Mouse (Mus musculus) forebrain, postnatal 0 days (tissue): Measurements from ENCODE around the gene Ppfia3. TPM values are rescaled to one million over a fixed set of nuclear protein-coding genes. Genes with fewer than 3 reads are reported as not detected.

Source experiments
- ATAC-seq: fragments of 200-750 bp; cut with Nextera tagmentation; 2 replicates; pipeline ENCODE4 v1.8.0; 2017; ENCODE audit warnings: mild to moderate bottlenecking, moderate library complexity
- DNase-seq: peaks from one replicate; pipeline ENCODE4 v3.0.0-alpha.2; 2015
- H3K27ac ChIP-seq: fragments of 300-500 bp; sonication (generic); 2 replicates; pipeline ENCODE4 v1.5.1; 2014; ENCODE audit warnings: low read depth, mild to moderate bottlenecking, antibody characterized with exemption, low read length, moderate library complexity, mixed read lengths
- H3K27me3 ChIP-seq: fragments of 300-500 bp; sonication (generic); 2 replicates; pipeline ENCODE4 v1.6.1; 2014; ENCODE audit warnings: mild to moderate bottlenecking, low read length, mixed read lengths; ENCODE audit not compliant: insufficient read depth
- H3K36me3 ChIP-seq: fragments of 300-500 bp; sonication (generic); 2 replicates; pipeline ENCODE4 v1.6.1; 2014; ENCODE audit warnings: mild to moderate bottlenecking, moderate library complexity; ENCODE audit not compliant: insufficient read depth
- H3K4me1 ChIP-seq: fragments of 300-500 bp; sonication (generic); 2 replicates; pipeline ENCODE4 v1.6.1; 2014; ENCODE audit warnings: antibody characterized with exemption; ENCODE audit not compliant: insufficient read depth
- H3K4me2 ChIP-seq: fragments of 300-500 bp; sonication (generic); 2 replicates; pipeline ENCODE4 v1.6.1; 2014; ENCODE audit warnings: low read depth, mild to moderate bottlenecking, moderate library complexity
- H3K4me3 ChIP-seq: fragments of 300-500 bp; sonication (generic); 2 replicates; pipeline ENCODE4 v1.5.1; 2014; ENCODE audit warnings: low read depth, low read length, mixed read lengths
- H3K9ac ChIP-seq: fragments of 300-500 bp; sonication (generic); 2 replicates; pipeline ENCODE4 v1.6.1; 2014; ENCODE audit warnings: mild to moderate bottlenecking
- H3K9me3 ChIP-seq: fragments of 300-500 bp; sonication (generic); 2 replicates; pipeline ENCODE4 v1.6.1; 2016; ENCODE audit warnings: low read length
- CTCF ChIP-seq: sonication (generic); IDR thresholded peaks from 2 replicates; pipeline ENCODE4 v1.5.1; 2016; ENCODE audit warnings: antibody characterized with exemption, control low read depth, low read depth
- WGBS: fragments of 180-500 bp; shearing (Covaris S2); extraction: QIAGEN DNeasy Blood & Tissue Kit; methylation state at CpG from one replicate; pipeline ENCODE4 v1.1.7; 2014; 5-methylcytosine and 5-hydroxymethylcytosine counted together
- polyA plus RNA-seq: library from polyadenylated mRNA; unstranded; fragments of >200 nt; fragmentation: Nextera tagmentation; extraction: Ambion mirVana; gene quantifications from 2 replicates; pipeline ENCODE4 v1.2.1, GENCODE M21; 2015
- total RNA-seq: library from RNA; depleted of rRNA; stranded (reverse); fragments of >200 nt; gene quantifications from 2 replicates; pipeline ENCODE4 v1.2.3, GENCODE M21; 2014

The Ppfia3 gene
- total and polyA plus RNA-seq, 2 experiments from 2014 or later: 26.0 to 81.0 TPM

- Histone ChIP-seq H3K4me2 (no peak overlapping the region), H3K27me3 (no peaks in the 10 kb centered on the region), H3K9ac (no peak overlapping the region), H3K4me1 (no peaks in the 10 kb centered on the region), H3K36me3 (peaks cover 11% of the 10 kb centered on the region), H3K27ac (no peak overlapping the region), H3K4me3 (no peak overlapping the region), H3K9me3 (no peaks in the 10 kb centered on the region)
- ATAC-seq: no peak
- 23% methylated on average over 10 of the region's 10 CpGs for WGBS
- no peak for DNase-seq
- no peak for TF ChIP-seq CTCF
Observed at GRCm38 (mm10) chr7:45312686-45313453, 53.9 kb downstream of the Ppfia3 start.

DNA sequence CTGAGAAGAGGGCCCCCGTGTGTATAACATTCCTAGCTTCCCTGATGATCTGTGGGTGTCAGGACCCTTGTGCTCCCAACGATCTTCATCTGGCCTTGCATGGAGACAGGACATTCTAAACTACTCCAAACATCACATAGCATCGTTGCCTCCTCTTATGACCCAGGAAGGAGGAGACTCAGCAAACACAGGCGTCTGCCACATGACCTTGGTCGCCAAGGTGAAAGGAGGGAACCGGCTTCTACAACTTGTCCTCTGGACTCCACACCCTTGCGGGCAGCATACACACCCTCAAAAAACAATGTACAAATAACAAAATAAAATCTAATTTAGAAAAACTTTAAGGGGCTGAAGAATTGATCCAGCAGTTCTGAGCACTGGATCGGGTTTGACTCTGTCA is 54.8 kb downstream of the Ppfia3 start:
- peaks cover 9% of the 10 kb centered on the region for H3K36me3 ChIP-seq
- no peaks in the 10 kb centered on the region for H3K4me1 ChIP-seq

GRCm38 (mm10) chr7:45309455-45309854 is 57.4 kb downstream of the Ppfia3 start:
- Histone ChIP-seq H3K4me3 (no peak overlapping the region), H3K9ac (no peak overlapping the region), H3K4me1 (no peaks in the 10 kb centered on the region), H3K27ac (no peak overlapping the region), H3K4me2 (no peak overlapping the region), H3K27me3 (no peaks in the 10 kb centered on the region), H3K36me3 (no peaks in the 10 kb centered on the region), H3K9me3 (no peaks in the 10 kb centered on the region)
- 8% methylated on average over 9 of the region's 9 CpGs for WGBS
- TF ChIP-seq CTCF: peak; percentile 62
- DNase-seq: peak; percentile 47
- no peak for ATAC-seq

More for the DNA sequence above, 54.8 kb downstream of the Ppfia3 start:
- Histone ChIP-seq H3K27ac (no peak overlapping the region), H3K9ac (no peak overlapping the region), H3K27me3 (no peaks in the 10 kb centered on the region), H3K9me3 (no peaks in the 10 kb centered on the region), H3K4me3 (no peak overlapping the region), H3K4me2 (no peak overlapping the region)
- DNase-seq (no peak), ATAC-seq (no peak)
- 75% methylated on average over 8 of the region's 8 CpGs for WGBS
- no peak for TF ChIP-seq CTCF

DNA sequence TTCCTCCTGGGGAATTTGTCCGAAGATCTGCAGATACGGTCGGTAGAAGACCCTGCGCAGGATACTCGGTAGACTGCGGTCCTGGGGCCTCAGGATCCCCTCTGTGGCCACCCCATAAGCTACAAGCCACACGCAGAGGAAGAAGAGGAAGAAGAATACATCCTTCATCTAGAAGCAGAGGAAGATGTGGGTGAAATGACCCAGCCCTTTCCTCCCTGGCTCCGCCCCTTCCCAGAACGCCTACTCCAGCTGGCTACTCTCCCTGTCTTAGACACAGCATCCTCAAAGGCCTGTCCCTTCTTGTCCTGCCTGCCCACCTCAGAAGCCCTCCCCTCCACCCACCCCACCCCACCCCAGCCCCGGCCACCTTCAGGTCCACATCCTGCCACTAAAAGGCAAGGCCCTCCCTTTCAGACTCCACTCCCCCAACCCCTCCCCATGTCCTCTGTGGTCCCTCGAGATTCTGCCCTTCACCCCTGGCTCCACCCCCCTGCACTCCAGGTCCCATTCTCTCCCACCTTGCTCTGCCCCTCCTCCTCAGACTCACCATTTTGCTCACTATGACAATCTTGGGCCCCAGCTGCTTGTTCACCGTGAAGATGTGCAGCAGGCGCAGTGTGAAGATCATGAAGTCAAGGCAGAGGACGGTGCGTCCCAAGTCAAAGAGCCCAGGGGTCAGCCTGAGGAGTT is 58.1 kb downstream of the Ppfia3 start:
- DNase-seq: no peak
- H3K9ac ChIP-seq: no peak overlapping the region
- H3K4me1 ChIP-seq: no peaks in the 10 kb centered on the region

DNA sequence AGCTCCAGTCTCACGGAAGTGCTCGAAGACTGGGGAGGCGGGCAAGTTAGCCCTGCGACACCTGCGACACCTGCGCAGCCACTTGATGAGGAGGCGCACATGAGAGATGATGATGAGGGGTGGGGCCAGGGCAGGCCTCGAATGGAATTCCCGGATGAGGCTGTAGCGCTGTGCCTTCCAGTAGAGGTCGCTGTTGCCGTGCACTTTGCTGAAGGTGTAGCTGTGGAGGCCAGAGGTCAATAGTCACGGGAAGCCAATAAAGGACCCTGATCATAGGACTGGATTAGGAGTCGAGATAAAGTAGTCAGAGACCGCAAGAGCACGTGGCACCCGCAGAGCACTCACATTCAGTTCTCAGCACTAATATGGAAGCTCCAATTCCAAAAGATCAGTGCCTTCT is 61.5 kb downstream of the Ppfia3 start:
- H3K27me3 ChIP-seq: no peaks in the 10 kb centered on the region
- peaks cover 3% of the 10 kb centered on the region; the same call in 1 of the 2 replicates for H3K4me1 ChIP-seq
- ATAC-seq (peak; percentile 66), DNase-seq (peak; percentile 74)
- H3K9me3 ChIP-seq: no peaks in the 10 kb centered on the region
- H3K36me3 ChIP-seq: 0 out of 2 replicates have a peak, but pooled peaks cover 8% of the 10 kb centered on the region
- peak overlapping the region; percentile 38 for H3K4me2 ChIP-seq
- H3K27ac ChIP-seq: no peak overlapping the region
- WGBS: 6% methylated on average over 17 of the region's 17 CpGs
- H3K4me3 ChIP-seq: peak overlapping the region; percentile 24
- TF ChIP-seq CTCF: peak; percentile 84
- H3K9ac ChIP-seq: no peak overlapping the region

More for the DNA sequence above, 58.1 kb downstream of the Ppfia3 start:
- H3K4me2 ChIP-seq: no peak overlapping the region
- 0 out of 2 replicates have a peak, but pooled peaks cover 3% of the 10 kb centered on the region for H3K36me3 ChIP-seq
- TF ChIP-seq CTCF: no peak
- WGBS: 68% methylated on average over 15 of the region's 15 CpGs
- no peak overlapping the region for H3K4me3 ChIP-seq
- H3K27me3 ChIP-seq: no peaks in the 10 kb centered on the region
- no peaks in the 10 kb centered on the region for H3K9me3 ChIP-seq
- no peak for ATAC-seq
- no peak overlapping the region for H3K27ac ChIP-seq

DNA sequence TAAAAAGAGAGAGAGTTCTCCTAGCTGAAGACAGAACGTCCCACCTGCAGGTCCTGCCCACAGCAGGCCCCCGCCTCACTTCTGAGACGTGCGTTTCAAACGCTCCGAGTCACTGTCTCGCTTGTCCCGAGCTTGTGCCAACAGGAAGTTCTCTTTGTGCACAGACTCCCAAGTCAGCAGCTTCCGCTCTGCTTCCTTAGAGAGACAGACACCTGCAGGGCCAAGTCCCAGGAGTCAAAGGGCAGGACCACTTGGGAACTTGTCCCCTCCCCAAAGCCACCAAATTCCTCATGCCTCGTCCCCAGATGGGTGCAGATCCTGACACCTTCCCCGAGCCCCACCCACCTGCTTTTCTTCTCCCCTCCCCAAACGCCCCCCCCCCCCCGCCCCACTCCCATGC is 62.0 kb downstream of the Ppfia3 start:
- H3K4me3 ChIP-seq: peak overlapping the region; percentile 24
- TF ChIP-seq CTCF: no peak
- H3K4me1 ChIP-seq: peaks cover 7% of the 10 kb centered on the region
- peak overlapping the region; percentile 38 for H3K4me2 ChIP-seq
- H3K36me3 ChIP-seq: 0 out of 2 replicates have a peak, but pooled peaks cover 8% of the 10 kb centered on the region
- ATAC-seq: 0 out of 2 replicates have a peak, but pooled peaks have one; percentile 14
- H3K27ac ChIP-seq: no peak overlapping the region
- WGBS: 25% methylated on average over 12 of the region's 13 CpGs
- H3K27me3 ChIP-seq: no peaks in the 10 kb centered on the region
- no peaks in the 10 kb centered on the region for H3K9me3 ChIP-seq
- 0 out of 2 replicates have a peak overlapping the region, but pooled peaks have one; percentile 18 for H3K9ac ChIP-seq
- peak; percentile 35 for DNase-seq

DNA sequence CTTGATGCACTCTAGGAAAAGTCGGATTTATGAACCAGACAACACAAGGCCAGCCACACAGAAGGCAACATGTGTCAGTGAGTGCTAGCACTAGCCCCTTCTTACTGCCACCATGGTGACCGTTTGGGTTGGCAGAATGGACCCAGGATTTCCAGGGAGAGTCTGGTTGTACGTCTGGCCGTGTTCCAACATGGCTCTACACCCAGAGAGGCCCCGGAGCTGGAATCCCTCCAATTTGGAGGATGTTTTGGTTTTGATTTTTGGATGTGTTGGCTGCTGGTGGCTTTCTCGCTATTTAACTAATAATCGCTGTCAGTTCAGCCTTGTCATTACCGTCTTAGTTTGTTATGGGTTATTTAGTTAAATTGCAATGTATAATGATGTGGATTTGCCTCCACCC is 64.2 kb downstream of the Ppfia3 start:
- ATAC-seq (no peak), DNase-seq (peak; percentile 60)
- Histone ChIP-seq H3K27me3 (no peaks in the 10 kb centered on the region), H3K9me3 (no peaks in the 10 kb centered on the region), H3K4me2 (no peak overlapping the region), H3K27ac (no peak overlapping the region), H3K36me3 (0 out of 2 replicates have a peak, but pooled peaks cover 8% of the 10 kb centered on the region), H3K4me1 (peaks cover 8% of the 10 kb centered on the region), H3K4me3 (no peak overlapping the region), H3K9ac (no peak overlapping the region)
- TF ChIP-seq CTCF: no peak
- 26% methylated on average over 8 of the region's 8 CpGs for WGBS
